Mouse (Mus musculus): ENCODE measurements around the gene Ush1c.
"Not testable (repeated sequence)": the region's sequence is repeated elsewhere in the genome, so short reads cannot be mapped to it uniquely, and the experiment has no call there.

- TF ChIP-seq CTCF, EP300 (IDR thresholded peaks at IDR 0.05; ENCODE audit: low read depth): not testable (repeated sequence)
Measured at GRCm38 (mm10) chr7:46168980-46169379, 69.3 kb downstream of the Ush1c start.

All from heart, postnatal 0 days (tissue).